Mouse (Mus musculus) erythroblast, embryonic 14.5 days (primary cell): ENCODE data around the gene Macc1. TPM values are rescaled to one million over a fixed set of nuclear protein-coding genes. Genes with fewer than 3 reads are reported as not detected.

ENCODE experiments used
- H3K27me3 ChIP-seq: 2 replicates; pipeline ENCODE4 v1.6.1; 2012; ENCODE audit warnings: inconsistent platforms; ENCODE audit not compliant: control insufficient read depth
- H3K36me3 ChIP-seq: 2 replicates; pipeline ENCODE4 v1.6.1; 2012; ENCODE audit warnings: mild to moderate bottlenecking, inconsistent platforms; ENCODE audit not compliant: control insufficient read depth
- H3K4me1 ChIP-seq: 2 replicates; pipeline ENCODE4 v1.6.1; 2012; ENCODE audit warnings: inconsistent platforms; ENCODE audit not compliant: control insufficient read depth
- H3K4me3 ChIP-seq: replicated peaks from 2 replicates; pipeline ENCODE3; 2012; ENCODE audit warnings: moderate library complexity, mild to moderate bottlenecking, inconsistent platforms
- H3K9me3 ChIP-seq: 2 replicates; pipeline ENCODE4 v1.6.1; 2012; ENCODE audit warnings: low read length, inconsistent platforms, mixed read lengths; ENCODE audit not compliant: control insufficient read depth
- GATA1 ChIP-seq: IDR thresholded peaks from 2 replicates; pipeline ENCODE4 v1.6.1; 2012; ENCODE audit warnings: low read length, inconsistent platforms, mixed read lengths
- TAL1 ChIP-seq: IDR thresholded peaks from 3 replicates; pipeline ENCODE4 v1.6.1; 2012; ENCODE audit warnings: low read length, inconsistent platforms, mixed read lengths
- polyA plus RNA-seq: library from polyadenylated mRNA; stranded (reverse); fragments of >175 nt; gene quantifications from 2 replicates; pipeline ENCODE4 v1.2.3, GENCODE M21; 2012

Gene Macc1
- polyA plus RNA-seq, 1 experiment: not detected

DNA sequence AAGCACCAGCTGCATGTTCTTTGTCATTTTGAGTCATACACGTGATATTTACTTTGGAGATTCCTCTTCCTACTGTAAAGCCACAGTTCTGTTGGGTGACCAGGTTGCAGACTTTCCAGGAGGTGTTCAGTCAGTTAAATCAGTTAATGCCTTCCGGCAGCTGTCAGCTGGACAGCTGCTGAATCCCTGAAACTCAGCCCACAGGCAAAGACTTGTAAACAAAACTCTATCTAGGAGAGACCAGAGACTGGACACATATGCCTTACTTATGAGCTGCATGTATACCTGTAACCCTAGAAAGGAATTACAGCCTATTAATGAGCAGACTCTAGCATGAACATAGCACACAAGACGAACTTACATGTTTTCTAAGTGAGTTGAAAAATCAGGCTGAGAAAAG, 137.2 kb downstream of the Macc1 start:
- no peaks in the 10 kb centered on the region for H3K9me3 ChIP-seq
- no peak overlapping the region for H3K4me3 ChIP-seq
- no peaks in the 10 kb centered on the region for H3K27me3 ChIP-seq
- H3K4me1 ChIP-seq: no peaks in the 10 kb centered on the region
- no peak for TF ChIP-seq GATA1
- no peak for TF ChIP-seq TAL1
- H3K36me3 ChIP-seq: no peaks in the 10 kb centered on the region

DNA sequence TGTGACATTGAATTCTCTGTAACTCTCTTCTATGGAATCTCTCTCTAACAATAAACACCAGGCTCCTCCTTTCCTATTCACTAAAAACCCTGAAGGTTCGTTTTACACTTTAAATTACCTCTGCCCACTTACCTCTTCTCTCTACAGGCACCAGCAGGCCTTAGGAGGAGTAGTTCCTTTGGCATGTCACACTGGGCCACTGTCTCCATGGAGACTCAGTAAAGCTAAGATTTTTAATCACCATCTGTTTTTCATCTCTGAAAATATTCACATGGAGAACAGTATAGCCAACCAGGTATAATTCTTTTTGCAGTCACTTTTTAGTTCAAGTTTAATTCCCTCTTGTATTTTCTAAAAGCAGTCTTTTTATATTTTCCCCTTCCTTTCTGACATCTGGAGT, 140.0 kb downstream of the Macc1 start:
- Histone ChIP-seq H3K9me3 (no peaks in the 10 kb centered on the region), H3K4me3 (no peak overlapping the region), H3K27me3 (no peaks in the 10 kb centered on the region), H3K4me1 (no peaks in the 10 kb centered on the region), H3K36me3 (no peaks in the 10 kb centered on the region)
- TF ChIP-seq GATA1 (no peak), TAL1 (no peak)

GRCm38 (mm10) chr12:119464040-119464939, 150.2 kb downstream of the Macc1 start:
- TF ChIP-seq GATA1 (no peak), TAL1 (no peak)
- Histone ChIP-seq H3K27me3 (no peaks in the 10 kb centered on the region), H3K4me1 (no peaks in the 10 kb centered on the region), H3K9me3 (no peaks in the 10 kb centered on the region), H3K36me3 (no peaks in the 10 kb centered on the region), H3K4me3 (no peak overlapping the region)

DNA sequence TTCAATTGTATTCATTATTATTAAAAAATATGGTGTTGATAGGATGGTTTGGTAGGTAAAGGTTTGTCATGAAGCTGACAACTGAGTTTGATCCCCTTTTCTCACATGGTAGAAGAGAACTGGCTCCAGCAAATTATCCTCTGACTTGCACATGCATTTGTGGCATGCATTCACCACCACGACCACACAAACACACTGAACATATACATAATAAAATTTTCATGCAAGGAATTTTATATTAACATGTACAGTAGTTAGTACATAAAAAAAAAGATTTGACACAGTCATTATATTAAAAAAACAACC, 150.8 kb downstream of the Macc1 start:
- Histone ChIP-seq H3K4me3 (no peak overlapping the region), H3K36me3 (no peaks in the 10 kb centered on the region), H3K27me3 (no peaks in the 10 kb centered on the region), H3K9me3 (no peaks in the 10 kb centered on the region), H3K4me1 (no peaks in the 10 kb centered on the region)
- no peak for TF ChIP-seq GATA1
- no peak for TF ChIP-seq TAL1

GRCm38 (mm10) chr12:119467656-119468055, 153.6 kb downstream of the Macc1 start:
- H3K9me3 ChIP-seq: no peaks in the 10 kb centered on the region
- H3K27me3 ChIP-seq: no peaks in the 10 kb centered on the region
- no peak for TF ChIP-seq TAL1
- no peak overlapping the region for H3K4me3 ChIP-seq
- no peaks in the 10 kb centered on the region for H3K36me3 ChIP-seq
- no peaks in the 10 kb centered on the region for H3K4me1 ChIP-seq

GRCm38 (mm10) chr12:119470260-119470659, 156.2 kb downstream of the Macc1 start:
- H3K4me3 ChIP-seq: no peak overlapping the region
- TF ChIP-seq TAL1 (no peak), GATA1 (no peak)
- no peaks in the 10 kb centered on the region for H3K27me3 ChIP-seq
- no peaks in the 10 kb centered on the region for H3K36me3 ChIP-seq
- no peaks in the 10 kb centered on the region for H3K9me3 ChIP-seq
- H3K4me1 ChIP-seq: no peaks in the 10 kb centered on the region

- no peaks in the 10 kb centered on the region for H3K27me3 ChIP-seq
- H3K9me3 ChIP-seq: no peaks in the 10 kb centered on the region
- H3K4me1 ChIP-seq: no peaks in the 10 kb centered on the region
- TF ChIP-seq GATA1: no peak
- TF ChIP-seq TAL1: no peak
- no peaks in the 10 kb centered on the region for H3K36me3 ChIP-seq
- H3K4me3 ChIP-seq: no peak overlapping the region
Measured at GRCm38 (mm10) chr12:119483296-119483695, 169.2 kb downstream of the Macc1 start.

DNA sequence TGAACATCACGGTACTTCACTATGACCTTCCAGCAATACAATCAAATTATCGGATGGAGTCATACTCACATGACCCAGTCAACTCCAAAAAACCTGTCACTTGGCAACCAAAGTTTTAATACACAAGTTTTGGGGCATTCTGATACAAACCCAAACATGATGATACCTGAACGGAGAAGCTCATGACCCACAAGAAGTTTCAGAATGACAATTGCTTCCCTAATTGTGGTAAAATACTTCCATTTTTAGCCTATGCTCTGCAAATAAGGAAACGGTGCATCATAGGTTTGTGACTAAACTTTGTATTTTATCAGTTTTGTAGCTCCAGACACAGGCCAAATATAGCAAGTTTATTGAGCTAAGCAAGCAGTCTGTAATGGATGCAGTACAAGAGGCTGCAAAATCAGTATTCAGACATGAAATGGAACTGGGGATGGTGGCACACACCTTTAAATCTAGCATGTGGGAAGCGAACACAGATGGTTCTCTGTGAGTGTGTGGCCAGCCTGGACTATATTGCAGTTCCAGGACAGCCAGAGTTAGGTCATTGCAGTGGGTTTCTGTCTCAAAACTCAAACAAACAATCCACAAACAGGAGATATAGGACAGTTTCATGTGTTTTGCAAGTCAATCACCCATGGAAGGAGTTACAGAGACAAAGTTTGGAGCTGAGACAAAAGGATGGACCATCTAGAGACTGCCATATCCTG, 170.0 kb downstream of the Macc1 start:
- Histone ChIP-seq H3K36me3 (no peaks in the 10 kb centered on the region), H3K27me3 (no peaks in the 10 kb centered on the region), H3K4me1 (no peaks in the 10 kb centered on the region), H3K4me3 (no peak overlapping the region), H3K9me3 (no peaks in the 10 kb centered on the region)
- TF ChIP-seq GATA1 (no peak), TAL1 (no peak)

GRCm38 (mm10) chr12:119511145-119511544, 197.1 kb downstream of the Macc1 start:
- Histone ChIP-seq H3K4me3 (no peak overlapping the region), H3K4me1 (no peaks in the 10 kb centered on the region), H3K36me3 (no peaks in the 10 kb centered on the region), H3K27me3 (no peaks in the 10 kb centered on the region), H3K9me3 (no peaks in the 10 kb centered on the region)
- TF ChIP-seq GATA1: no peak
- TF ChIP-seq TAL1: no peak

Other genes with a start within 250 kb of the Macc1 start
- gene Itgb8, start 75.5 kb upstream of the Macc1 start, polyA plus RNA-seq: 0.01 TPM in 1 of 2 replicates, not detected in the other